Mouse (Mus musculus) olfactory bulb, adult 2 months (tissue): ENCODE data around the gene Slc17a2. TPM values are rescaled to one million over a fixed set of nuclear protein-coding genes. Genes with fewer than 3 reads are reported as not detected.
"Not testable (repeated sequence)": the region's sequence is repeated elsewhere in the genome, so short reads cannot be mapped to it uniquely, and the experiment has no call there.

Source experiments
- H3K27ac ChIP-seq: fragments of 200-500 bp; 2 replicates; pipeline ENCODE4 v1.5.1; 2012; ENCODE audit warnings: low read depth, low read length; ENCODE audit not compliant: insufficient read depth
- H3K4me1 ChIP-seq: fragments of 200-500 bp; 2 replicates; pipeline ENCODE4 v1.6.1; 2012; ENCODE audit warnings: low read length; ENCODE audit not compliant: control insufficient read depth, insufficient read depth
- H3K4me3 ChIP-seq: fragments of 200-500 bp; 2 replicates; pipeline ENCODE4 v1.5.1; 2012; ENCODE audit warnings: mild to moderate bottlenecking, low read depth, low read length, moderate library complexity; ENCODE audit not compliant: insufficient read depth
- CTCF ChIP-seq: fragments of 200-500 bp; IDR thresholded peaks from 2 replicates; pipeline ENCODE4 v1.5.1; 2012; ENCODE audit warnings: low read depth, mild to moderate bottlenecking, low read length, moderate library complexity; ENCODE audit not compliant: insufficient read depth
- POLR2A ChIP-seq: fragments of 200-500 bp; IDR thresholded peaks from 2 replicates; pipeline ENCODE4 v1.6.1; 2012; ENCODE audit warnings: mild to moderate bottlenecking, low read depth, low read length, moderate library complexity; ENCODE audit not compliant: insufficient read depth
- WGBS: fragments of 180-500 bp; shearing (Covaris S2); methylation state at CpG from one replicate; pipeline ENCODE4 v1.1.7; 2018; 5-methylcytosine and 5-hydroxymethylcytosine counted together
- polyA plus RNA-seq: library from polyadenylated mRNA; stranded (reverse); fragments of >200 nt; gene quantifications from 2 replicates; pipeline ENCODE4 v1.2.4, GENCODE M21; 2012; ENCODE audit warnings: low replicate concordance; ENCODE audit not compliant: missing spikeins, insufficient read depth, insufficient read length

Gene Slc17a2
- polyA plus RNA-seq, 1 experiment: not detected

GRCm38 (mm10) chr13:23763242-23763585 lies 43.6 kb upstream of the Slc17a2 start:
- no peak for TF ChIP-seq POLR2A
- TF ChIP-seq CTCF: no peak
- H3K4me1 ChIP-seq: peaks cover 3% of the 10 kb centered on the region; the same call in 1 of the 2 replicates
- under 1% methylated on average over 10 of the region's 10 CpGs for WGBS
- H3K27ac ChIP-seq: peak overlapping the region; percentile 79
- peak overlapping the region; percentile 53; the same call in 1 of the 2 replicates for H3K4me3 ChIP-seq

GRCm38 (mm10) chr13:23763586-23764323 lies 43.0 kb upstream of the Slc17a2 start, which contains the start of gene Hist1h1a:
TSS of gene Hist1h1a (plus strand) at chr13:23763666.
- peak within 1 kb of the TSS; percentile 53 for H3K4me3 ChIP-seq
- peaks cover 3% of the 10 kb centered on the region; the same call in 1 of the 2 replicates for H3K4me1 ChIP-seq
- TF ChIP-seq CTCF (no peak), POLR2A (peak; percentile 77)
- WGBS: 2% methylated on average over 34 of the region's 34 CpGs
- peak within 1 kb of the TSS; percentile 79 for H3K27ac ChIP-seq

GRCm38 (mm10) chr13:23764324-23765171 lies 42.2 kb upstream of the Slc17a2 start:
- WGBS: 40% methylated on average over 12 of the region's 12 CpGs
- TF ChIP-seq CTCF (no peak), POLR2A (no peak)
- H3K27ac ChIP-seq: 0 out of 2 replicates have a peak overlapping the region, but pooled peaks have one; percentile 74
- peak overlapping the region; percentile 53 for H3K4me3 ChIP-seq
- H3K4me1 ChIP-seq: peaks cover 3% of the 10 kb centered on the region; the same call in 1 of the 2 replicates

GRCm38 (mm10) chr13:23765172-23765513 lies 41.6 kb upstream of the Slc17a2 start:
- Histone ChIP-seq H3K4me3 (no peak overlapping the region), H3K4me1 (peaks cover 3% of the 10 kb centered on the region; the same call in 1 of the 2 replicates), H3K27ac (no peak overlapping the region)
- 89% methylated on average over 1 of the region's 1 CpGs for WGBS
- TF ChIP-seq POLR2A (no peak), CTCF (no peak)

GRCm38 (mm10) chr13:23766772-23767171 lies 40.0 kb upstream of the Slc17a2 start:
- Histone ChIP-seq H3K27ac (no peak overlapping the region), H3K4me3 (no peak overlapping the region), H3K4me1 (peaks cover 3% of the 10 kb centered on the region; the same call in 1 of the 2 replicates)
- no peak for TF ChIP-seq POLR2A
- TF ChIP-seq CTCF: no peak

- TF ChIP-seq CTCF (no peak), POLR2A (no peak)
- peaks cover 6% of the 10 kb centered on the region for H3K4me1 ChIP-seq
- H3K27ac ChIP-seq: no peak overlapping the region
- H3K4me3 ChIP-seq: no peak overlapping the region
- 45% methylated on average over 5 of the region's 5 CpGs for WGBS
Observed at GRCm38 (mm10) chr13:23768834-23769397, 37.9 kb upstream of the Slc17a2 start.

- 92% methylated on average over 2 of the region's 2 CpGs for WGBS
- H3K4me1 ChIP-seq, H3K27ac ChIP-seq, H3K4me3 ChIP-seq: not testable (repeated sequence)
Observed at GRCm38 (mm10) chr13:23769613-23770012, 37.2 kb upstream of the Slc17a2 start, which contains the start of gene Trim38. TSS of gene Trim38 (plus strand) at chr13:23769913.

GRCm38 (mm10) chr13:23772561-23773313 lies 34.1 kb upstream of the Slc17a2 start:
- Histone ChIP-seq H3K4me1 (peaks cover 3% of the 10 kb centered on the region), H3K4me3 (no peak overlapping the region), H3K27ac (no peak overlapping the region)
- no peak for TF ChIP-seq POLR2A
- no peak for TF ChIP-seq CTCF
- 26% methylated on average over 21 of the region's 21 CpGs for WGBS
